Comparison of ENCODE assay signal across 26 mouse cellular contexts in genomic region chr13:105121617-105122016, GRCm38 (mm10). TPM values are rescaled to one million over a fixed set of nuclear protein-coding genes. Genes with fewer than 3 reads are reported as not detected.
"Had no signal": no experiment of that assay in that cellular context is flagged by ENCODE, and none has a peak within 500 bp of the region (broad histone marks: within the 10 kb centered on the region; RNA-seq: fewer than 3 reads in every experiment).

No protein-coding gene starts in this region.

- DNase-seq: lung, adult 18-20 months; lung, embryonic 14.5 days; lung, postnatal 10 days; lung, postnatal 4 days; midbrain, embryonic 14.5 days; retina, postnatal 1 day; right cerebral cortex, adult 18-20 months; right cerebral cortex, postnatal 25 days; right cerebral cortex, postnatal 4 days; spleen, adult 18-20 months; thymus, adult 18-20 months; thymus, postnatal 14 days; thymus, postnatal 36 days had no signal

- H3K27ac ChIP-seq: midbrain, embryonic 10.5 days; midbrain, embryonic 12.5 days; neural tube, embryonic 13.5 days; neural tube, embryonic 15.5 days had no signal

- H3K9me3 ChIP-seq: midbrain, embryonic 10.5 days; midbrain, embryonic 12.5 days; neural tube, embryonic 13.5 days; neural tube, embryonic 15.5 days had no signal

- ATAC-seq: midbrain, embryonic 16.5 days had no signal

- H3K4me3 ChIP-seq: midbrain, embryonic 10.5 days; midbrain, embryonic 12.5 days; myocyte; neural tube, embryonic 13.5 days; neural tube, embryonic 15.5 days had no signal

- H3K36me3 ChIP-seq: midbrain, embryonic 10.5 days; midbrain, embryonic 12.5 days; neural tube, embryonic 13.5 days; neural tube, embryonic 15.5 days had no signal

- H3K9ac ChIP-seq: lung, embryonic 14.5 days; midbrain, embryonic 12.5 days; neural tube, embryonic 13.5 days; neural tube, embryonic 15.5 days had no signal

- H3K4me2 ChIP-seq: lung, embryonic 14.5 days; midbrain, embryonic 12.5 days; neural tube, embryonic 13.5 days; neural tube, embryonic 15.5 days had no signal

- H3K4me1 ChIP-seq: midbrain, embryonic 10.5 days; midbrain, embryonic 12.5 days; neural tube, embryonic 13.5 days; neural tube, embryonic 15.5 days had no signal

- H3K27me3 ChIP-seq: midbrain, embryonic 12.5 days; neural tube, embryonic 13.5 days; neural tube, embryonic 15.5 days had no signal

RNA-seq across cellular contexts. Expression of gene 4933425L06Rik, which starts 39.7 kb away (rescaled TPM):
- total RNA-seq: megakaryocyte, adult 5-6 weeks; megakaryocyte-erythroid progenitor cell, adult 5-6 weeks had no signal
- polyA plus RNA-seq: liver, embryonic 16.5 days; lung, embryonic 14.5 days; lung, embryonic 16.5 days; midbrain, embryonic 10.5 days; midbrain, embryonic 12.5 days; midbrain, embryonic 14.5 days; midbrain, embryonic 16.5 days; myocyte; neural tube, embryonic 11.5 days; neural tube, embryonic 13.5 days; neural tube, embryonic 15.5 days; small intestine, adult 2 months; thymus, postnatal 0 days had no signal
